Mouse (Mus musculus): Measurements from ENCODE around the gene Mast4.

Gene Mast4

GRCm38 (mm10) chr13:102989616-102990015, 344.7 kb downstream of the Mast4 start:
- no peak for DNase-seq (ENCODE audit: low read depth, low spot score)

DNA sequence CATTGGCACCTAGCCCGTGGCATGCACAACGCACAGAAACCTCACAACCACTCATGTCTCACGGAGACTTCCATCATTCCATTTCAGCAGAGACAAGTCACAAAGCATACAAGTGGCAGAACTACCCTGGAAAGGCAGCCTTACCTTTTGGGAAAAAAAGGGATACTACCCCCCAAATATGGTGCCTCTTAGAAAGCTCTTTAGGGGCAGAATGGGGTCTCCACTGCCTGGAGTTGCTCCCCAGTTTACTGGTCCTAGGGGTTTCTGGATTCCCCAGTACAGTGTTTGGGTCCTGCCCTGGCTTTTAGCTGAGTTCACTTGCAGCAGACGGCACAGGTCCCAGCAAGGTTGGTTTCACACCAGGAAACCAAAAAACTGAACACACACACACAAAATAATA, 345.3 kb downstream of the Mast4 start:
- no peak for DNase-seq (ENCODE audit: low read depth, low spot score)

DNA sequence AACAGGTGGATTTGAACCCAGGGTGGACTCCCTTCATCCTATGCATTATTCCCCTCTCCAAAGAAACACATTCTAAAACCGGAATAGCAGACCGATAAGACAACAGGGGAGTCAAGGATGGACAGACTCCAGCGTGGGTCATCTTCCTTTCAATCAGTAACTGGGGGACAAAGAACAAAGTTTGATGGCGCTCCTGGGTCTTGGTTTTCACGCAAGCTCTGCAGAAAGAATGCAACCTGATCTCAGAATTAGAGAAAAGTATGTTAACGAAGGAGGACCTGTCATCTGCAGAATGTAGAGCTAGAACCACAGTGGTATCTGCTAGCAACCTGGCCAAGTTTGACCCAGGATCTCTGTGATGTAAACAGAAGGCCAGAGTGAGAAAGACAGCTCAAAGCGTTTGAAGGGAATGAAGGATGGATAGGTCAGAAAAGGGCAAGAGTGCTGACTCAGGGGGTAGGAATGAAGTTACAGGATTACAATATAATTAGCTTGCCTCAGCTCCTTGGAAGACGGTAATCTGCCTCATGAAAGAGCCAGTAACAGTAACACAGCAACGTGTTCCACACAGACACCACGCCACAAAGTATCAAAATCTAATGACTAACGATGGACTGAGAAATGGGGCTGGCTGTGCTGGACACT, 345.9 kb downstream of the Mast4 start:
- no peak for DNase-seq (ENCODE audit: low read depth, low spot score)

GRCm38 (mm10) chr13:102984550-102984949, 349.7 kb downstream of the Mast4 start:
- DNase-seq (ENCODE audit: low read depth, low spot score), result no peak

DNA sequence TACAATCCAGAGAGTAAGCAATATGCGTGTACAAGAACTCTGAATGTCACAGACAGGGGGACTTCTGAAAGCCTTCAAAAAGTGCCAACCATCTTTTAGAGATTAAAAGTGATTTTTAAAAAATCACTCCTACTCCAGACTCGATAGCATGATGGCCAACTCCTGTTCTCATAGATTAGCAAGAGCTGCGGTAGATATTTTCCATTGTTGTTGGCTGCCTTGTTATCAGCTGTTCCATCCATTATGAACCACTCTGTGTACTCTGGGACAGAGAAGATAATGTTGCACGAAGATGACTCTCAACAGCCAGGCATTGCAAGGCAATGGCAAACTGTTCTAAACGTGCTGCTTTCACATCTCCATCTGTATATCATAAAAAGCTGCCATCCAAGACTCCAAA, 360.4 kb downstream of the Mast4 start:
- no peak for DNase-seq (ENCODE audit: low read depth, low spot score)

- no peak for DNase-seq (ENCODE audit: low read depth, low spot score)
Measured at GRCm38 (mm10) chr13:102963471-102963870, 370.8 kb downstream of the Mast4 start.

- DNase-seq (ENCODE audit: low read depth, low spot score), result no peak
Measured at GRCm38 (mm10) chr13:102958273-102959270, 375.7 kb downstream of the Mast4 start.

DNA sequence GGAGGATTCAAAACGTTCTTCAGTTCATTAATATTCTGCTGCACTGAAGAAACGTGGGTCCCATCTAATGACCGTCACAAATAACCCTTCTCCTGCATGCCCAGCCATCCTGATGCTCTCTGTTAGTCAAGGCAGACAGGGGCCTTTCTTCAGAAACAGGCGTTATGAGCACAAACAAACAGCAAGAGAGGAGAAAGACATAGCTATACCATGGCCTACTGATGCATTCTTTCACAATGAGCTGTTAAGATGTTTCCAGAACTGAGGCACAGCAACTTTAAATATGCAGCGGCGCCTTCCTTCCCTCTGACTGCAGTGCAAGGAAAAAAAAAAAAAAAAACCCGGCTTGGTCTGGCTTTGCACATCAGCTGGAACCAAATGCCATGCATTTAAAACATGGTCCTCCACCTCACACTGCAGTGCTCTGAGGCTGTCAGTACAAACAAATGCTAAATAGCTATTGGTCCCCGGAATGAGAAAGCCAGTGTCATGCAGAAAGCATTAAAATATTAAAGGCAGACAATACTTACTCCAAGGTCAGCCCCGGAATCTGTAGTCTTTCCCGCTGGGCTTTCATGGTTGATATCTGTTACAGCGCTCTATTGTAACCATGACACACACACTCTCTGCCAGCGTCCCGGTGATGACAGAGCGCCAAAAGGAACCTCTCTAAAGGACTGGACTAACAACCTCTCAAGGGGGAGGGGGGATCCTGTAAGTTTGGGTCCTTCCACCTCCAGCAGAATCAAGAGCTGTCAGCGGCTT, 376.6 kb downstream of the Mast4 start:
- DNase-seq (ENCODE audit: low read depth, low spot score), result no peak

DNA sequence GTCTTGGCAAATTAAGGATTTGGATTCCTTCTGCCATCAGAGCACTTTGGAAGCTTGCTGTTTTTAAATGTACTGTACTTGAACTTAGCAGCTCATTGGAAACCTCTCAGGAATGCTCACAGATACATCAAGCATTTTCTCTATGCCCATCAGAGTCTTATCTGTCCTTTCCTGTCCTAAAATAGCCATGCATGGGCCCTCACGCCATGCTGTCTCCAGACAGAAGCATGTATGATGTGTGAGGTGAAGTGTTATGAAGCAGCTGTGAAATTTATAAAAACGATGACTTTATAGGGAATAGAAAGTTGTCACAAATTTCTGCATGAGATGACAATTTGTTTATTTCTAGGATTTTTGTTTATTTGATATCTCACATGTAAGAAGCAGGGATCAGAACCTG, 378.8 kb downstream of the Mast4 start:
- DNase-seq (ENCODE audit: low read depth, low spot score), result no peak

- DNase-seq (ENCODE audit: low read depth, low spot score), result no peak
Measured at GRCm38 (mm10) chr13:102949756-102950155, 384.5 kb downstream of the Mast4 start.

- DNase-seq (ENCODE audit: low read depth, low spot score), result no peak
Measured at GRCm38 (mm10) chr13:102948966-102949365, 385.3 kb downstream of the Mast4 start.

DNA sequence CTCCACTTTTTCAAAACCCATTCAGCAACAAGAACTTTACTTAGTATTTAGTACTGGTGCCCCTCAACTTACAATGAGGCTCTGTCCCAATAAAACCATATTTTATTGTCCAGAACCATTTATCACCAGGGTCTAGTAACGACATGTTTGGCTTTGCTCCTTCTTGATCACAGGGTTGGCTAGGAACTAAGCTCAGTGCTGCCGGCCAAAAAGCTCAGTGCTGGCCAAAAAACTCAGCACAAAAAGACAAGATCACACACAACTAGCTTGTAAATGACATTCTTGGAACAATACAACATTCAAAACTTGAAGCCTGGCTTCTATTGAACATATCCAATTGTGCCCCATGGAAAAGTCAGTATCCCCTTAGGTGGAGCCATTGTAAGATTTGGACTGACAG, 386.8 kb downstream of the Mast4 start:
- no peak for DNase-seq (ENCODE audit: low read depth, low spot score)

DNA sequence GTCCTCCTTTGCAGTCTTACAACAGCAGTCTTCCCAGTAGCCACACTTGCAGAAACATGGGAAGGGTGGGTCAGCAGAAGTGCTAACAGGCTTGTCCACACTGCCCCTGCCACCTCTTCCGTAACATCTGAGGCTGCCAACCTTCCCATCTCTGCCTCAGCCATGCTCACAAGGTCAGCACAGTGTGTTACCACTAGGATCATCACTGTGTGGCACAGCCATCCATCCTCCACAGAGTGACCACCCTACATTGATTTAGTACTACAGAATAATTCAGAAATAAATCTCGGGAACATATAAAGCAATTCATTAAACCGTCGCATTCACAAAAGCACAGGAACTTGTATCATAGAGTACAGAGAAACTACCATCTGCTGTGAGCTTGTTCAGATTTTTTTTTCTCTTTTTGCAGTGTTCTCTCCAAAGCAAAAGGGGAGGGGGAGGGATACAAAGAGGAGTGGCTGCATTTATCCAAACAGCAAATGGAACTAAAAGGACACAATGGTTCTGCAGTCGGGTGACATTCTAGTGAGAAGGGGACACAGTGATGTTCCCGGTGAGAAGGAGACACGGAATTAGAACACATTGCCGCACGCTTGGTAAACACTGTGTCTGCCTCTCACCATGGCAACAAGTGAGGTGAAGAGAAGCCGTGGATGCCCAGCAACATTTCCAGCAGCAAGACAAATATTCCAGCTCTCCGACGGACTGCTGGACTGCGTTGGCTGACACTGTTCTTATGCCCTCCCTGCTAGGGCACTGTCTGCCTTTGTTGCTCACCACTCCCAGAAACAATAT, 388.1 kb downstream of the Mast4 start:
- DNase-seq (ENCODE audit: low read depth, low spot score), result no peak

DNA sequence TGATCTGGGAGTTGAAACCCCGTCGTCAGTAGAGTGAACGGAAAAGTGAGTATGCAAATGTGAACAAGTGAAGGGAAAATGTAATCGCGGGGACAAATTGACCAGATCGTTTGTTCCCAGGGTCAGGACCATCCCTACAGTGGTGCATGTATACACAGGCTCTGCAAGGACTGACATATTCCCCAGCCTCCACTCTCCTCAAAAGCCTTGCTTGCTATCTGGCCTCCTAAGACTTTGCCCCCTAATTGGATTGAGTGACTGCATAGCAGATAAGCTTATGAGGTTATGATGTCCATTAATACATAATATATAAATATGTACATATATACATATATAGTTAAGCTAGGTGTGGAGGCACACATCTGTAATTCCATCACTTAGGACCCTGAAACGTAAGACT, 388.8 kb downstream of the Mast4 start:
- no peak for DNase-seq (ENCODE audit: low read depth, low spot score)

GRCm38 (mm10) chr13:102944516-102944915, 389.8 kb downstream of the Mast4 start:
- DNase-seq (ENCODE audit: low read depth, low spot score), result no peak

DNA sequence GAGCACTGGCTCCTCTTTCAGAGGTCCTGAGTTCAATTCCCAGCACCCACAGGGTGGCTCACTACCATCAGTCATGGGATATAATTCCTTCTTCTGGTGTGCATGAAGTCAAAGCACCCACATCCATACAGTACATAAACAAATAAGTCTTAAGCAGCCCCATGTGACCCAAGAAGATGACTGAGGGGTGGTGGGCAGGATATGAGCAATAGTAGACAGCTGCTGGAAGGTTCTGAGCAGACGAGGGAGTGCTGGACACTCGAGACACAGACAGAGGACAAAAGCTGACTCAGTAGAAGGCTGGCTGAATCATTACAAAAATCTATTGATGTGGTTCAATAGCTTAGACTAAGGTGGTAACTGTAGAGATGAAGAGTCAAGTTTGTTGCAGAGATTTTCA, 391.7 kb downstream of the Mast4 start:
- DNase-seq (ENCODE audit: low read depth, low spot score), result no peak

DNA sequence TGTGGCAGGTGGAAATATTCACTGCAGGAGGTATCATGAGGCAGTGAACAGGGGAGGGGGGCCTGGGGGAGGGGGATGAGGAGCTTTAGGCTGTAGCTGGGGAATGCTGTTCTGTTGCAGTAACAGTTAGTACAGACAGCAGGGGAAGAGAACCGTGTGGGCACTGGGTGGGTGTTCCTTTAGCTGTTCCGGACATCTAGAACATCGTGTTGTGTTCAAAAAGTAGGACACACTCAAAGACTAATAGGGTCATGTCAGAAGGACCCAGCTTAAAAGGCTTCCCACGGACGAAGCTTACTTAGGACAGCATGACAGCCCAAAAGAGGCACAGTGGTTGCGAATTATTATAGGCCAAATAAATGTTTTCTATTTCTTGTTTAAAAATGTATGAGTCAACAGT, 393.8 kb downstream of the Mast4 start:
- no peak for DNase-seq (ENCODE audit: low read depth, low spot score)

GRCm38 (mm10) chr13:102936233-102936632, 398.1 kb downstream of the Mast4 start:
- no peak for DNase-seq (ENCODE audit: low read depth, low spot score)

DNA sequence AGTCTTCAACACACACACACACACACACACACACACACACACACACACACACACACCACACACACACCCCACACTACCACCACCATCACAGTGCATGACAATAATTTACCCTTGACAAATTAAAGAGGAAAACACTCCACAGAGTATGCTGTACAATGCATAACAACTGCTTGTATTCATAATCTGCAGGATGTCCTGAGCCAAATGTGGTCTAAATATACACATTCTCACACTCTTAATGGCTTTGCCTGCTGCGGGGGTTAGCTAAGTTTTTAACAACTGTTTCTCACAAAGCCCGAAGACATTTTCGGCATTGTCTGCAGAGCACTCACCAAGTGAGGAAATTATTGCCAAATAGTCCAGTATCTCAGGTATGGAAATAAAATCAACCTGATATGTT, 398.5 kb downstream of the Mast4 start:
- DNase-seq (ENCODE audit: low read depth, low spot score), result no peak

GRCm38 (mm10) chr13:102933702-102934101, 400.6 kb downstream of the Mast4 start:
- no peak for DNase-seq (ENCODE audit: low read depth, low spot score)

- no peak for DNase-seq (ENCODE audit: low read depth, low spot score)
Measured at GRCm38 (mm10) chr13:102932434-102932833, 401.9 kb downstream of the Mast4 start.
